Mouse (Mus musculus) heart, embryonic 16.5 days (tissue): ENCODE results near the gene Cacna1f. TPM values are rescaled to one million over a fixed set of nuclear protein-coding genes. Genes with fewer than 3 reads are reported as not detected.

ENCODE experiments used
- ATAC-seq: fragments of 200-750 bp; cut with Nextera tagmentation; replicated peaks from 2 replicates; pipeline ENCODE4 v1.8.0; 2017; ENCODE audit warnings: moderate number of reproducible peaks; ENCODE audit not compliant: insufficient read depth, low FRiP score; ENCODE audit errors: extremely low read depth
- H3K27ac ChIP-seq: fragments of 300-500 bp; sonication (generic); 2 replicates; pipeline ENCODE4 v1.5.1; 2014; ENCODE audit warnings: mild to moderate bottlenecking, low read length, control low read depth, moderate library complexity
- H3K27me3 ChIP-seq: fragments of 300-500 bp; sonication (generic); 2 replicates; pipeline ENCODE4 v1.6.1; 2014; ENCODE audit warnings: low read length, mixed read lengths; ENCODE audit not compliant: control insufficient read depth, insufficient read depth
- H3K36me3 ChIP-seq: fragments of 300-500 bp; sonication (generic); 2 replicates; pipeline ENCODE4 v1.6.1; 2014; ENCODE audit not compliant: control insufficient read depth, insufficient read depth
- H3K4me1 ChIP-seq: fragments of 300-500 bp; sonication (generic); 2 replicates; pipeline ENCODE4 v1.6.1; 2014; ENCODE audit warnings: low read length, mixed read lengths; ENCODE audit not compliant: control insufficient read depth, insufficient read depth
- H3K4me2 ChIP-seq: fragments of 300-500 bp; sonication (generic); 2 replicates; pipeline ENCODE4 v1.6.1; 2014; ENCODE audit warnings: low read depth, mild to moderate bottlenecking, control low read depth, low read length
- H3K4me3 ChIP-seq: fragments of 300-500 bp; sonication (generic); 2 replicates; pipeline ENCODE4 v1.5.1; 2014; ENCODE audit warnings: mild to moderate bottlenecking, control low read depth, low read length
- H3K9ac ChIP-seq: fragments of 300-500 bp; sonication (generic); 2 replicates; pipeline ENCODE4 v1.6.1; 2014; ENCODE audit warnings: low read length, control low read depth
- H3K9me3 ChIP-seq: fragments of 300-500 bp; sonication (generic); replicated peaks from 2 replicates; pipeline ENCODE4 v1.6.1; 2016; ENCODE audit warnings: low read length; ENCODE audit not compliant: control insufficient read depth
- WGBS: fragments of 180-500 bp; shearing (Covaris S2); extraction: QIAGEN DNeasy Blood & Tissue Kit; methylation state at CpG from one replicate; pipeline ENCODE4 v1.1.7; 2014; 5-methylcytosine and 5-hydroxymethylcytosine counted together
- polyA plus RNA-seq: library from polyadenylated mRNA; unstranded; fragments of >200 nt; fragmentation: Nextera tagmentation; extraction: Ambion mirVana; gene quantifications from 2 replicates; pipeline ENCODE4 v1.2.1, GENCODE M21; 2015

The Cacna1f gene
- polyA plus RNA-seq, 1 experiment from 2014 or later = not detected

DNA sequence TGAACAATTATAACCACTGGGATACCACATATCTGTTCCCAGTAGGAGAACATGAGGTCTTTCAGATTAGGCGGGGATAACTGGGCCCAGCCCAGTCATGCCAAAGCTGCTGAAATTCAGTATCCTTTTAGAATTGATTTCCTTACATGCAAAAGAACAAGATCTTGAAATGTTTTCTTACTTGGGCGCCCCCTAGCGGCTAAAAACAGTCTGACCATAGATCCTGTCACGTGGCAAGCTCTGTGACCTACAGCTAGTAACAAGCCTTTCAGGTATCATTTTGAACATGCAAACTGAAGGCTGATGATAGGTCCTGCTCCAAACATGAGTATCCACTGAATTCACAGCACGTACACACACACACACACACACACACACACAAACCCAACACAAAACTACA lies 38.5 kb downstream of the Cacna1f start:
- ATAC-seq = no peak
- 14% methylated on average over 5 of the region's 5 CpGs for WGBS
- H3K4me2 ChIP-seq = no peak overlapping the region
- H3K4me1 ChIP-seq = no peaks in the 10 kb centered on the region
- no peak overlapping the region for H3K9ac ChIP-seq
- no peaks in the 10 kb centered on the region for H3K9me3 ChIP-seq
- no peaks in the 10 kb centered on the region for H3K27me3 ChIP-seq
- no peak overlapping the region for H3K27ac ChIP-seq
- H3K4me3 ChIP-seq = no peak overlapping the region
- no peaks in the 10 kb centered on the region for H3K36me3 ChIP-seq

GRCm38 (mm10) chrX:7648671-7649304 lies 41.9 kb downstream of the Cacna1f start:
- peak overlapping the region; percentile 85 for H3K27ac ChIP-seq

DNA sequence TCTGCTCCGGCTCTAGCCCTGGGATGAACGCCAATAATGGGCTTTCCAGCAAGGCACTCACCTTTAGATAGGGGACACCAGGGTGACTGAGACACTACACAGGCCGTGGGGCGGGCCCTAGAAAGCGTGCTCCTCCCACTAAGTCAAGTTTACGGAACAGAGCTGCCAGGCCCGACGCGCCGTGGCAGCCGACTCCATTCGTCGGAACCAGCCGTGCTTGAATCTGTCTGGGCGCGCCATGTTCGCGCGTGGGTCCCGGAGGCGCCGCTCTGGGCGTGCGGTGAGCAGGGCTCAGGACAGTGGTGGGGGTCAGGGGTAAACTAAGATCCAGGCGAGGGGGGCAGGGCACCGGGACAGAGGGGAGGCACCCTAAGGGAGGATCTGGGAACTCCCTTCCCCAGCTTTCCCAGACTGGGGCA lies 50.3 kb downstream of the Cacna1f start, which contains the start of gene Prickle3:
Gene Prickle3, plus strand, starts transcription at position 40 of the 419 bp plus-strand sequence.
- Histone ChIP-seq H3K36me3 (peaks cover 2% of the 10 kb centered on the region; the same call in 1 of the 2 replicates), H3K27me3 (no peaks in the 10 kb centered on the region), H3K27ac (peak within 1 kb of the TSS; percentile 87), H3K4me2 (peak within 1 kb of the TSS; percentile 69), H3K4me3 (peak within 1 kb of the TSS; percentile 69), H3K4me1 (peaks cover 14% of the 10 kb centered on the region), H3K9me3 (no peaks in the 10 kb centered on the region), H3K9ac (peak within 1 kb of the TSS; percentile 78)
- WGBS = 10% methylated on average over 21 of the region's 26 CpGs
- peak; percentile 79 for ATAC-seq

More at GRCm38 (mm10) chrX:7648671-7649304, 41.9 kb downstream of the Cacna1f start:
- Histone ChIP-seq H3K27me3 (no peaks in the 10 kb centered on the region), H3K9me3 (no peaks in the 10 kb centered on the region), H3K36me3 (no peaks in the 10 kb centered on the region), H3K4me2 (peak overlapping the region; percentile 71), H3K9ac (peak overlapping the region; percentile 82), H3K4me1 (no peaks in the 10 kb centered on the region), H3K4me3 (peak overlapping the region; percentile 61)
- ATAC-seq = peak; percentile 94
- WGBS = 12% methylated on average over 25 of the region's 25 CpGs

DNA sequence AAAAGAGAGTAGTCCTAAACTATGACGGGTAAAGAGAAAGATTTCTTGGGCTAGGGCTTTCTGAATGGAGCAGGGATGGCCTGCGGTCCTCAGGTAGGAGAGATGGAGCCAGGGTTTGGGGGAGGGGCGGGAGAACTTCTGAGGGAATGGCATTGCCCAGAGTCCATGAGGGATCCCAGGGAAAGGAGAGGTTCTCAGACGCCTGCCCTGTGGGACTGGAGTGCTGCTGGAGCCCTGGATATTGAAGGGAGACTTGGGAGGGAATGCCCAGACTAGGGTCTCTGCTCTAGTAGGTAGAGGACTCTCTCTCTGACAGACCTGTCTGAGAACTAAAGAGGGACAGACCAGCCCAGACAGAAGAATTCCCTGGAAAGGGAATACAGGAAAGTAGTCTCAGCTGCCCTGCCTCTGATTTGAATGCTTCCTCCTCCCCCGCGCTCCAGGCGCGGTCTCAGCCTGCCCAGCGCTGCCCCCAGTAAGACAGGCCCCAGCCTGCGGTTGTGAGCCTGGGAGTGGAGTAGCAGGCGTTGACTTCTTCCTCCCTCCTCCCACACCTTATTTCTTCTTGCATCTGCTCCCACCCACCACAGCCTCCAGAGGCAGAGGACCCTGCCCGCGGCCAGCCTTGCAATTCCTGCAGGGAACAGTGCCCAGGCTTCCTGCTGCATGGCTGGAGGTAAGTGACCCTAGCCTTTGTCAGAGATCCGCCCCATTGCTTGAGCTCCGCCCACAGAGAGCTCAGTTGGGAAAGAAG lies 51.3 kb downstream of the Cacna1f start:
- Histone ChIP-seq H3K9ac (peak overlapping the region; percentile 78), H3K4me2 (peak overlapping the region; percentile 69), H3K36me3 (peaks cover 2% of the 10 kb centered on the region; the same call in 1 of the 2 replicates), H3K4me1 (peaks cover 14% of the 10 kb centered on the region), H3K27ac (peak overlapping the region; percentile 87), H3K9me3 (no peaks in the 10 kb centered on the region), H3K4me3 (peak overlapping the region; percentile 69), H3K27me3 (no peaks in the 10 kb centered on the region)
- ATAC-seq = peak; percentile 33
- WGBS = 20% methylated on average over 15 of the region's 15 CpGs

DNA sequence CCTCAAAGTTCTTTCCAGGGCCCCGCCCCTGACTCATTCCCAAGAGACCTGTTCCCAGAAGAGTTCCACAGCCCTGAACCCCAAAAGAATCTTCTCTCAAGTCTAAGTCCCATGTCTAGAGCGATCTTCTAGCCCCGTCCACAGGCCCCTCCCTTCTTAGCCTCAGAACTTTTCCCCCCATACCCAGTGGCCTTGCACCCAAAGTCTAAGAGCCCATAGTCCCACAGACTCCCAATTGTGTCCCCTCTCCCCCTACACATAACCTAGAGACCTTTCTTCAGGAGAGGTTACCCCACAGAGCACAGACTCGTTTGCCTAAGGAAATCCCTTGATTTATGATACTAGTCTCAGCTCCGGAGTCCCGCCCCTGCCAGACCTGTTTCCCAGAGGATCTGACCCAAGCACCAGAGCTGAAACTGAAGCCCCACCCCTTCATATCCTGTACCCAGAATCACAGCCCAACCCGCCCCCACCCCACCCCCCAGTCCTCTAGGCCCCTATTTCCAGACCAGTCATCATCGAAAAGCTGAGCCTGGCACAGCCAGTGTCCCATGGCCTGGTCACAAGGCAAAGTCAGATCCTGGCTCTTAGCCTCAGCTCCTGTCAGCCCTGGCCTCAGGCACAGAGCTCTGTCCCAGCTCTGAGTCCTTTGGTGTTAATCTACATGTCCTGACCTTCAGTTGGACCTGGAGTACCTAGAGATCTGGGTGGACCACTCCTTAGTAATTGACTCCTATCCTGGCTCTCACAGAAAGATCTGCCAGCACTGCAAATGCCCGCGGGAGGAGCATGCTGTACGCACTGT lies 52.1 kb downstream of the Cacna1f start:
- ATAC-seq = no peak
- H3K36me3 ChIP-seq = peaks cover 2% of the 10 kb centered on the region; the same call in 1 of the 2 replicates
- H3K27ac ChIP-seq = peak overlapping the region; percentile 87
- peak overlapping the region; percentile 78 for H3K9ac ChIP-seq
- no peaks in the 10 kb centered on the region for H3K9me3 ChIP-seq
- peak overlapping the region; percentile 69 for H3K4me2 ChIP-seq
- no peaks in the 10 kb centered on the region for H3K27me3 ChIP-seq
- peaks cover 14% of the 10 kb centered on the region for H3K4me1 ChIP-seq
- WGBS = 64% methylated on average over 11 of the region's 11 CpGs
- no peak overlapping the region; the same call in 1 of the 2 replicates for H3K4me3 ChIP-seq

- no peaks in the 10 kb centered on the region for H3K9me3 ChIP-seq
- H3K4me3 ChIP-seq = no peak overlapping the region
- ATAC-seq = no peak
- H3K27ac ChIP-seq = peak overlapping the region; percentile 57
- H3K36me3 ChIP-seq = peaks cover 2% of the 10 kb centered on the region; the same call in 1 of the 2 replicates
- H3K27me3 ChIP-seq = no peaks in the 10 kb centered on the region
- 56% methylated on average over 4 of the region's 4 CpGs for WGBS
- no peak overlapping the region for H3K9ac ChIP-seq
- H3K4me2 ChIP-seq = no peak overlapping the region
- peaks cover 14% of the 10 kb centered on the region for H3K4me1 ChIP-seq
Measured at GRCm38 (mm10) chrX:7661086-7661485, 54.2 kb downstream of the Cacna1f start.

DNA sequence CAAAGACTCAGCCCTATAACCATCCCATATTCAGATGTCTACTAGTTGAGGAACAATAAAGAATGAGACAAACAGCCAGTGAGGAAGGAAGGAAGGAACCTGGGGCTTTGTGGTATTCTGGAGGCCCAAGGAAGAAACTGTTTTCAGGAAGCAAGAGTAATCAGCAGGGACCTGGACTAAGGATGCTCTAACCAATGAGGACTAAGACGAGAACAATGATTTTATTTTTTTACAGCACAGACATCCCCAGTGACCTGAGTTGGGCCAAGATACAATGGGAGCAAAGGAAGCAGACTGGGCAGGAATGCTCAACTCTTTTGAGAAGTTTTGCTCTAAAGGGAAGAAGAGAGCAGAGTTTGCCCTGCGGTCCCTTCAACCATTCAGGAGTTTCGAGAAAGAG lies 56.1 kb downstream of the Cacna1f start:
- Histone ChIP-seq H3K4me3 (no peak overlapping the region), H3K27me3 (no peaks in the 10 kb centered on the region), H3K27ac (peak overlapping the region; percentile 54), H3K4me1 (peaks cover 14% of the 10 kb centered on the region), H3K9ac (no peak overlapping the region), H3K36me3 (peaks cover 6% of the 10 kb centered on the region; the same call in 1 of the 2 replicates), H3K9me3 (no peaks in the 10 kb centered on the region), H3K4me2 (no peak overlapping the region)
- no peak for ATAC-seq
- WGBS = 74% methylated on average over 3 of the region's 3 CpGs

DNA sequence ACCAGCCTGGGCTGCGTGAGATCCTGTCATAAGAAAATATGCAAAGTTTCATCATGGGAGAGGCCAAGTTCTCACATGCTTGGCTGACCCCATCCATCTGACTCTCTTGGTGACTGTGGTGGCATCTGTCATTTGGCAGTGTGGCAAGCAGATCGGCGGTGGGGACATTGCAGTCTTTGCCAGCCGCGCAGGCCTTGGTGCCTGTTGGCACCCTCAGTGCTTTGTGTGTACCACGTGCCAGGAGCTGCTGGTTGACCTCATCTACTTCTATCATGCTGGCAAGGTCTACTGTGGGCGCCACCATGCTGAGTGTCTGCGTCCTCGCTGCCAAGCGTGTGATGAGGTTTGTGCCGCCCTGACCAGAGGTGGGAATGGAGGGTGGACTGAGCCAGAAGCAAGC lies 57.9 kb downstream of the Cacna1f start:
- ATAC-seq = no peak
- WGBS = 83% methylated on average over 11 of the region's 11 CpGs
- peaks cover 10% of the 10 kb centered on the region; the same call in 1 of the 2 replicates for H3K36me3 ChIP-seq
- H3K4me3 ChIP-seq = no peak overlapping the region
- H3K9ac ChIP-seq = no peak overlapping the region
- H3K27me3 ChIP-seq = no peaks in the 10 kb centered on the region
- peaks cover 8% of the 10 kb centered on the region; the same call in 1 of the 2 replicates for H3K4me1 ChIP-seq
- no peak overlapping the region for H3K27ac ChIP-seq
- H3K9me3 ChIP-seq = no peaks in the 10 kb centered on the region
- no peak overlapping the region for H3K4me2 ChIP-seq
